8 mouse cellular contexts compared by ENCODE assay signal in genomic region chr3:30602740-30603098, GRCm38 (mm10). TPM values are rescaled to one million over a fixed set of nuclear protein-coding genes. Genes with fewer than 3 reads are reported as not detected.
A peak's percentile ranks its signal among the peaks of the same experiment; 100 is the strongest.
DNase-seq lines count a peak whose midpoint lies in the region; ATAC-seq and TF ChIP-seq lines count a peak whose summit lies in the region.

No protein-coding gene starts in this region.

- H3K27ac ChIP-seq in hindbrain, embryonic 13.5 days = peak overlapping the region; percentile 97
- H3K27ac ChIP-seq in limb, embryonic 15.5 days = peak overlapping the region; percentile 98

- H3K4me3 ChIP-seq in C2C12 (ENCODE audit: insufficient read depth, poor library complexity, severe bottlenecking) (peak overlapping the region; percentile 65), myocyte (peak overlapping the region; percentile 71)
- peak overlapping the region; percentile 92 for H3K4me3 ChIP-seq in hindbrain, embryonic 13.5 days
- H3K4me3 ChIP-seq in limb, embryonic 15.5 days = peak overlapping the region; percentile 73

- H3K9ac ChIP-seq in hindbrain, embryonic 13.5 days = peak overlapping the region; percentile 84
- peak overlapping the region; percentile 83 for H3K9ac ChIP-seq in limb, embryonic 15.5 days

- H3K36me3 ChIP-seq in C2C12 (ENCODE audit: control insufficient read depth, insufficient read depth) (peaks cover 37% of the 10 kb centered on the region), myocyte (ENCODE audit: control insufficient read depth, insufficient read depth) (peaks cover 25% of the 10 kb centered on the region)
- H3K36me3 ChIP-seq in hindbrain, embryonic 13.5 days = peaks cover 25% of the 10 kb centered on the region
- H3K36me3 ChIP-seq in limb, embryonic 15.5 days = peaks cover 21% of the 10 kb centered on the region

- under 1% methylated on average over 27 of the region's 27 CpGs for WGBS in hindbrain, embryonic 13.5 days
- WGBS in limb, embryonic 15.5 days = 1% methylated on average over 27 of the region's 27 CpGs

- H3K4me2 ChIP-seq in hindbrain, embryonic 13.5 days = peak overlapping the region; percentile 76
- peak overlapping the region; percentile 82 for H3K4me2 ChIP-seq in limb, embryonic 15.5 days
- H3K4me2 ChIP-seq in myocyte (ENCODE audit: low read depth) = peak overlapping the region; percentile 86

- ATAC-seq in common myeloid progenitor, adult 5-6 weeks (replicated peaks; ENCODE audit: low read depth, poor library complexity, severe bottlenecking) = peak; percentile 67
- ATAC-seq in hindbrain, embryonic 13.5 days (ENCODE audit: low FRiP score) = no peak; the same call in 1 of the 2 replicates
- no peak; the same call in 1 of the 2 replicates for ATAC-seq in limb, embryonic 15.5 days (ENCODE audit: insufficient number of reproducible peaks, low FRiP score, low TSS enrichment, low read depth)

- peaks cover 12% of the 10 kb centered on the region for H3K79me3 ChIP-seq in C2C12 (ENCODE audit: low read depth)

- H3K9me3 ChIP-seq in hindbrain, embryonic 13.5 days = no peaks in the 10 kb centered on the region
- H3K9me3 ChIP-seq in limb, embryonic 15.5 days = no peaks in the 10 kb centered on the region

- no peak for TF ChIP-seq CTCF in C2C12 (IDR thresholded peaks at IDR 0.05; ENCODE audit: control insufficient read depth, insufficient read depth, insufficient read length)

- H3K27me3 ChIP-seq in C2C12 (ENCODE audit: control insufficient read depth, insufficient read depth, insufficient read length) (no peaks in the 10 kb centered on the region), myocyte (ENCODE audit: control insufficient read depth, insufficient read depth, insufficient read length) (no peaks in the 10 kb centered on the region)
- H3K27me3 ChIP-seq in hindbrain, embryonic 13.5 days = peaks cover 9% of the 10 kb centered on the region
- H3K27me3 ChIP-seq in limb, embryonic 15.5 days = 0 out of 2 replicates have a peak, but pooled peaks cover 4% of the 10 kb centered on the region

- peaks cover 37% of the 10 kb centered on the region for H3K79me2 ChIP-seq in C2C12 (ENCODE audit: control insufficient read depth, insufficient read depth)
- H3K79me2 ChIP-seq in myocyte (ENCODE audit: control insufficient read depth, insufficient read depth) = peaks cover 19% of the 10 kb centered on the region

- peak; percentile 8 for TF ChIP-seq POLR2A in myocyte (IDR thresholded peaks at IDR 0.05; ENCODE audit: insufficient read length, low read depth)

- DNase-seq in embryo, embryonic 10 days (ENCODE audit: low spot score) = peak; percentile 83
- DNase-seq in embryo, embryonic 9.5 days (ENCODE audit: extremely low spot score) = no peak
- DNase-seq in right cerebral cortex, postnatal 25 days = no peak

- H3ac ChIP-seq in C2C12 (ENCODE audit: control insufficient read depth, insufficient read length, low read depth) (peak overlapping the region; percentile 86), myocyte (ENCODE audit: control insufficient read depth, insufficient read length) (peak overlapping the region; percentile 42)

- H3K4me1 ChIP-seq in hindbrain, embryonic 13.5 days (replicated peaks) = peaks cover 39% of the 10 kb centered on the region
- peaks cover 17% of the 10 kb centered on the region for H3K4me1 ChIP-seq in limb, embryonic 15.5 days

TF ChIP-seq in C2C12, 6 proteins besides CTCF, POLR2A, EP300 and RAD21:
- TF ChIP-seq USF1 (IDR thresholded peaks at IDR 0.05; ENCODE audit: low read depth) (no peak), CEBPB (IDR thresholded peaks at IDR 0.05; ENCODE audit: low read depth) (no peak), MYOD1 (IDR thresholded peaks at IDR 0.05; ENCODE audit: control insufficient read depth, insufficient read length, low read depth) (no peak), MYOG (IDR thresholded peaks at IDR 0.05; ENCODE audit: control insufficient read depth, extremely low read depth, insufficient read length) (no peak), MAX (IDR thresholded peaks at IDR 0.05) (no peak), FOSL1 (IDR thresholded peaks at IDR 0.05; ENCODE audit: insufficient read depth, low read length, poor library complexity, severe bottlenecking) (no peak)

TF ChIP-seq in myocyte, 11 proteins besides CTCF, POLR2A, EP300 and RAD21:
- TF ChIP-seq TCF12 (IDR thresholded peaks at IDR 0.05; ENCODE audit: insufficient read depth, poor library complexity, severe bottlenecking) (no peak), MYOG (IDR thresholded peaks at IDR 0.05; ENCODE audit: control insufficient read depth in 1 of 3, insufficient read depth in 1 of 3, insufficient read length in 2 of 3, low read depth in 2 of 3) (peak in 1 of 3 experiments; percentile 4)

RNA-seq across cellular contexts. Expression of gene Mynn, which starts 0.9 kb away (rescaled TPM):
- 3.5 TPM for polyA plus RNA-seq in C2C12 (2012; fragmentation: generic; extraction: Trizol)
- 25.5 and 51.1 TPM in 2 replicates for total RNA-seq in common myeloid progenitor, adult 5-6 weeks (2017)
- polyA plus RNA-seq in hindbrain, embryonic 13.5 days (2015; fragmentation: Nextera tagmentation; extraction: Ambion mirVana) = 34.6 and 35.0 TPM in 2 replicates
- polyA plus RNA-seq in limb, embryonic 15.5 days (2015; fragmentation: Nextera tagmentation; extraction: Ambion mirVana) = 30.4 and 31.5 TPM in 2 replicates
- polyA plus RNA-seq in myocyte (2012; fragmentation: generic; extraction: Trizol) = 4.7 TPM

RNA-seq across cellular contexts. Expression of gene Actrt3, which starts 3.0 kb away (rescaled TPM):
- 0.02 TPM for polyA plus RNA-seq in C2C12 (2012; fragmentation: generic; extraction: Trizol)
- total RNA-seq in common myeloid progenitor, adult 5-6 weeks (2017) = not detected in 2 replicates
- polyA plus RNA-seq in hindbrain, embryonic 13.5 days (2015; fragmentation: Nextera tagmentation; extraction: Ambion mirVana) = 0.25 and 0.28 TPM in 2 replicates
- not detected in 2 replicates for polyA plus RNA-seq in limb, embryonic 15.5 days (2015; fragmentation: Nextera tagmentation; extraction: Ambion mirVana)
- not detected for polyA plus RNA-seq in myocyte (2012; fragmentation: generic; extraction: Trizol)

RNA-seq across cellular contexts. Expression of gene Lrriq4, which starts 41.6 kb away (rescaled TPM):
- polyA plus RNA-seq in C2C12 (2012; fragmentation: generic; extraction: Trizol) = not detected
- not detected in 2 replicates for total RNA-seq in common myeloid progenitor, adult 5-6 weeks (2017)
- 0.06 TPM in 1 of 2 replicates, not detected in the other for polyA plus RNA-seq in hindbrain, embryonic 13.5 days (2015; fragmentation: Nextera tagmentation; extraction: Ambion mirVana)
- polyA plus RNA-seq in limb, embryonic 15.5 days (2015; fragmentation: Nextera tagmentation; extraction: Ambion mirVana) = not detected in 2 replicates
- not detected for polyA plus RNA-seq in myocyte (2012; fragmentation: generic; extraction: Trizol)

RNA-seq across cellular contexts. Expression of gene Lrrc34, which starts 45.0 kb away (rescaled TPM):
- polyA plus RNA-seq in C2C12 (2012; fragmentation: generic; extraction: Trizol) = not detected
- total RNA-seq in common myeloid progenitor, adult 5-6 weeks (2017) = not detected in 2 replicates
- 1.8 and 2.4 TPM in 2 replicates for polyA plus RNA-seq in hindbrain, embryonic 13.5 days (2015; fragmentation: Nextera tagmentation; extraction: Ambion mirVana)
- polyA plus RNA-seq in limb, embryonic 15.5 days (2015; fragmentation: Nextera tagmentation; extraction: Ambion mirVana) = 0.42 and 0.89 TPM in 2 replicates
- not detected for polyA plus RNA-seq in myocyte (2012; fragmentation: generic; extraction: Trizol)

RNA-seq across cellular contexts. Expression of gene Mecom, which starts 54.9 kb away (rescaled TPM):
- polyA plus RNA-seq in C2C12 (2012; fragmentation: generic; extraction: Trizol) (1.3 TPM), myocyte (2012; fragmentation: generic; extraction: Trizol) (1.8 TPM)
- 3.9 and 10.8 TPM in 2 replicates for total RNA-seq in common myeloid progenitor, adult 5-6 weeks (2017)
- polyA plus RNA-seq in hindbrain, embryonic 13.5 days (2015; fragmentation: Nextera tagmentation; extraction: Ambion mirVana) = 12.3 and 18.4 TPM in 2 replicates
- polyA plus RNA-seq in limb, embryonic 15.5 days (2015; fragmentation: Nextera tagmentation; extraction: Ambion mirVana) = 37.7 and 38.4 TPM in 2 replicates
